30 mouse cellular contexts compared by ENCODE assay signal in genomic region chr8:48733731-48734130, GRCm38 (mm10).
DNase-seq lines count a peak whose midpoint lies in the region; ATAC-seq and TF ChIP-seq lines count a peak whose summit lies in the region.
"Had no signal": no experiment of that assay in that cellular context is flagged by ENCODE, and none has a peak within 500 bp of the region (broad histone marks: within the 10 kb centered on the region; RNA-seq: fewer than 3 reads in every experiment).

No protein-coding gene starts in this region.

- H3K27ac ChIP-seq in kidney, embryonic 16.5 days (ENCODE audit: low read length), result no peak overlapping the region
- peak overlapping the region; percentile 62; the same call in 1 of the 2 replicates for H3K27ac ChIP-seq in liver, embryonic 12.5 days
- H3K27ac ChIP-seq in midbrain, embryonic 14.5 days (replicated peaks; ENCODE audit: low read depth, low read length), result no peak overlapping the region
- H3K27ac ChIP-seq: embryonic facial prominence, embryonic 13.5 days; forebrain, embryonic 10.5 days; forebrain, embryonic 15.5 days; gastrocnemius, adult 2 months; hindbrain, embryonic 10.5 days; hindbrain, embryonic 15.5 days; layer of hippocampus, adult 2 months; left cerebral cortex, adult 2 months; limb, embryonic 12.5 days; neural tube, embryonic 12.5 days had no signal

- H3K27me3 ChIP-seq in kidney, embryonic 16.5 days (ENCODE audit: insufficient read depth, low read length), result no peaks in the 10 kb centered on the region
- no peaks in the 10 kb centered on the region for H3K27me3 ChIP-seq in liver, embryonic 12.5 days (replicated peaks)
- H3K27me3 ChIP-seq in midbrain, embryonic 14.5 days (ENCODE audit: control insufficient read depth, insufficient read depth, low read length), result no peaks in the 10 kb centered on the region
- H3K27me3 ChIP-seq: CH12.LX; embryonic facial prominence, embryonic 13.5 days; forebrain, embryonic 15.5 days; hindbrain, embryonic 15.5 days; limb, embryonic 12.5 days; neural tube, embryonic 12.5 days had no signal

- no peak overlapping the region for H3K4me2 ChIP-seq in kidney, embryonic 16.5 days (replicated peaks; ENCODE audit: low read depth, low read length)
- H3K4me2 ChIP-seq in liver, embryonic 12.5 days, result no peak overlapping the region
- no peak overlapping the region for H3K4me2 ChIP-seq in midbrain, embryonic 14.5 days (ENCODE audit: low read length)
- H3K4me2 ChIP-seq: embryonic facial prominence, embryonic 13.5 days; forebrain, embryonic 15.5 days; hindbrain, embryonic 15.5 days; limb, embryonic 12.5 days; neural tube, embryonic 12.5 days had no signal

- no peak overlapping the region for H3K4me3 ChIP-seq in kidney, embryonic 16.5 days (ENCODE audit: low read length)
- H3K4me3 ChIP-seq in liver, embryonic 12.5 days, result no peak overlapping the region
- no peak overlapping the region for H3K4me3 ChIP-seq in midbrain, embryonic 14.5 days (replicated peaks; ENCODE audit: low read depth, low read length)
- H3K4me3 ChIP-seq in lung, adult 2 months (replicated peaks; ENCODE audit: extremely low read depth, low read depth, low read length), result no peak overlapping the region
- H3K4me3 ChIP-seq: embryonic facial prominence, embryonic 13.5 days; forebrain, embryonic 10.5 days; forebrain, embryonic 15.5 days; gastrocnemius, adult 2 months; hindbrain, embryonic 10.5 days; hindbrain, embryonic 15.5 days; layer of hippocampus, adult 2 months; left cerebral cortex, adult 2 months; limb, embryonic 12.5 days; myocyte; neural tube, embryonic 12.5 days had no signal

- no peaks in the 10 kb centered on the region for H3K9me3 ChIP-seq in kidney, embryonic 16.5 days (ENCODE audit: low read length)
- H3K9me3 ChIP-seq in liver, embryonic 12.5 days (replicated peaks), result no peaks in the 10 kb centered on the region
- H3K9me3 ChIP-seq in midbrain, embryonic 14.5 days (ENCODE audit: control insufficient read depth, low read length), result no peaks in the 10 kb centered on the region
- H3K9me3 ChIP-seq: embryonic facial prominence, embryonic 13.5 days; forebrain, embryonic 10.5 days; forebrain, embryonic 15.5 days; hindbrain, embryonic 10.5 days; hindbrain, embryonic 15.5 days; limb, embryonic 12.5 days; neural tube, embryonic 12.5 days had no signal

- no peak overlapping the region for H3K9ac ChIP-seq in kidney, embryonic 16.5 days (replicated peaks; ENCODE audit: low read length)
- H3K9ac ChIP-seq in liver, embryonic 12.5 days, result no peak overlapping the region
- H3K9ac ChIP-seq in midbrain, embryonic 14.5 days (replicated peaks; ENCODE audit: low read length), result no peak overlapping the region
- H3K9ac ChIP-seq: embryonic facial prominence, embryonic 13.5 days; forebrain, embryonic 15.5 days; hindbrain, embryonic 15.5 days; limb, embryonic 12.5 days; neural tube, embryonic 12.5 days had no signal

- 55% methylated on average over 10 of the region's 10 CpGs for WGBS in kidney, embryonic 16.5 days
- 67% methylated on average over 10 of the region's 10 CpGs for WGBS in liver, embryonic 12.5 days (ENCODE audit: insufficient replicate concordance)
- WGBS in midbrain, embryonic 14.5 days, result 85% methylated on average over 10 of the region's 10 CpGs
- WGBS in lung, adult 2 months, result 69% methylated on average over 10 of the region's 10 CpGs

- H3K36me3 ChIP-seq in kidney, embryonic 16.5 days (ENCODE audit: insufficient read depth, low read length), result no peaks in the 10 kb centered on the region
- H3K36me3 ChIP-seq in liver, embryonic 12.5 days, result no peaks in the 10 kb centered on the region
- no peaks in the 10 kb centered on the region for H3K36me3 ChIP-seq in midbrain, embryonic 14.5 days (ENCODE audit: control insufficient read depth, insufficient read depth, low read length)
- H3K36me3 ChIP-seq: embryonic facial prominence, embryonic 13.5 days; forebrain, embryonic 10.5 days; forebrain, embryonic 15.5 days; G1E; hindbrain, embryonic 10.5 days; hindbrain, embryonic 15.5 days; limb, embryonic 12.5 days; neural tube, embryonic 12.5 days had no signal

- 0 out of 2 replicates have a peak, but pooled peaks have one; percentile 23 for ATAC-seq in kidney, embryonic 16.5 days (ENCODE audit: low FRiP score, low TSS enrichment)
- 0 out of 2 replicates have a peak, but pooled peaks have one; percentile 21 for ATAC-seq in liver, embryonic 12.5 days
- ATAC-seq in midbrain, embryonic 14.5 days (ENCODE audit: low FRiP score, low TSS enrichment), result no peak
- ATAC-seq: forebrain, embryonic 15.5 days; inflammation-experienced regulatory T-cells, adult 6 months had no signal

- no peak for TF ChIP-seq POLR2A in lung, adult 2 months (IDR thresholded peaks at IDR 0.05; ENCODE audit: borderline replicate concordance, extremely low read depth, low read depth, low read length)

- DNase-seq in adrenal gland, adult (ENCODE audit: inconsistent age in 2 of 2, low spot score in 1 of 2), result peak; percentile 7 to 77
- no peak for DNase-seq in adrenal gland, postnatal 4 days (ENCODE audit: low spot score in 2 of 2)
- no peak for DNase-seq in kidney, adult 8-10 months
- DNase-seq in midbrain, embryonic 14.5 days, result no peak
- DNase-seq in lung, adult 2 months, result no peak
- DNase-seq in kidney, postnatal 10 days, result no peak
- DNase-seq: cerebellum, adult 11-12 months; cerebellum, adult 9-11 months; gastrocnemius, adult 2 months; heart, postnatal 14 days; lung, adult 18-20 months; lung, postnatal 10 days; right cerebral cortex, postnatal 4 days; thymus, adult 2 months; thymus, postnatal 36 days had no signal

- TF ChIP-seq CTCF in lung, adult 2 months (IDR thresholded peaks at IDR 0.05; ENCODE audit: insufficient read depth, low read length), result no peak

- no peaks in the 10 kb centered on the region for H3K4me1 ChIP-seq in kidney, embryonic 16.5 days (ENCODE audit: insufficient read depth, low read length)
- no peaks in the 10 kb centered on the region for H3K4me1 ChIP-seq in liver, embryonic 12.5 days
- H3K4me1 ChIP-seq in midbrain, embryonic 14.5 days (ENCODE audit: control insufficient read depth, insufficient read depth, low read length), result no peaks in the 10 kb centered on the region
- no peaks in the 10 kb centered on the region for H3K4me1 ChIP-seq in lung, adult 2 months (ENCODE audit: control insufficient read depth, insufficient read depth, low read length)
- H3K4me1 ChIP-seq: embryonic facial prominence, embryonic 13.5 days; forebrain, embryonic 15.5 days; hindbrain, embryonic 15.5 days; neural tube, embryonic 12.5 days had no signal

Comparison
In these comparisons a context has a peak if more than half of its experiments do, and no peak if none do; other contexts are left out.
1. DNase-seq: peak in adrenal gland, adult (2 of 2); none in adrenal gland, postnatal 4 days (0 of 2), kidney, adult 8-10 months (0 of 2), midbrain, embryonic 14.5 days (single experiment), lung, adult 2 months (single experiment) and kidney, postnatal 10 days (single experiment).